Mouse (Mus musculus) liver, postnatal 0 days (tissue): ENCODE data around the gene Cd151.

ENCODE experiments used
- CTCF ChIP-seq: sonication (generic); IDR thresholded peaks from 2 replicates; pipeline ENCODE4 v1.5.1; 2016; ENCODE audit warnings: antibody characterized with exemption, low read depth
- EP300 ChIP-seq: IDR thresholded peaks from 2 replicates; pipeline ENCODE4 v1.6.1; 2016; ENCODE audit warnings: antibody characterized with exemption, low read depth, mild to moderate bottlenecking

DNA sequence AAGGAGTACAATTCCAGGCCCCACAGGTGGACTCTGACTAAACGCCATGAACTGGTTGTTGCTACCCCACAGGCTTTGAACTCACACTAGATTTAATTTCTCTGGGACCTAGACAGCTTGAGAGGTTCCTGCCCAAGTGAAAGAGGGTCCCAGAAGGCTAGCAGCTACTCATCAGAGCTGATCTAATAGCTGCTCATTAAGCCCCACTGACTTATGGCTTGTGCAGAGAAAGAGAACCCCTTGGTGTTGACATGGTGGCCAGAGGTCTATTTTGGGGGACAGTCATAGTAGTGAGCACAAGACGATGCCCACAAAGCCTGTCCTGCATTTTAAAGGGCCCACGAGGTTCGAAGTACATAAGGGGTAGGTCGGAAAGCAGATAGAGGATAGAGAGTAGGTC is 7.0 kb downstream of the Cd151 start:
- TF ChIP-seq CTCF (no peak), EP300 (no peak)
